Mouse (Mus musculus): ENCODE results near the gene Camta1.

Gene Camta1

GRCm38 (mm10) chr4:151237501-151237900, 624.2 kb downstream of the Camta1 start:
- no peak for DNase-seq

DNA sequence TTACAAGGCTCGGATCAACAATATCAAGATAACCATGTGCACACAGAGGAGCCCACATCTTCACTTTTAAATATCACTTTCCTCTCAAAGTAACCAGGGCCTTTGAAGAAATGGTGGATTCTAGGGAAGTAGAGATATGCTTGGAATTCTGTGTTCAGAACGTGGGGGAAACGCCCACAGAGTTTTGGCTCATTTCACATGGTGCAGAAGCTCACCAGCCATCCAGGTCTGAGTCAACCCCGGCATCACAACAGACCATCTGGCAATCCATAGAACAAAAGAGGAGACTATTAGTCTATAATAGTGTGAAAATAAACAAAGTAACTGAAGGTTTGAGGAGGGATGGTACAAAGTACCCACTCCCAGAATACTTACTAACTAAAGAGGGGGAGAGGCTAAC, 626.7 kb downstream of the Camta1 start:
- DNase-seq: no peak

GRCm38 (mm10) chr4:151232028-151232427, 629.6 kb downstream of the Camta1 start:
- DNase-seq: no peak

GRCm38 (mm10) chr4:151229073-151229472, 632.6 kb downstream of the Camta1 start:
- DNase-seq: no peak

- DNase-seq: no peak
Measured at GRCm38 (mm10) chr4:151226496-151226895, 635.2 kb downstream of the Camta1 start.

DNA sequence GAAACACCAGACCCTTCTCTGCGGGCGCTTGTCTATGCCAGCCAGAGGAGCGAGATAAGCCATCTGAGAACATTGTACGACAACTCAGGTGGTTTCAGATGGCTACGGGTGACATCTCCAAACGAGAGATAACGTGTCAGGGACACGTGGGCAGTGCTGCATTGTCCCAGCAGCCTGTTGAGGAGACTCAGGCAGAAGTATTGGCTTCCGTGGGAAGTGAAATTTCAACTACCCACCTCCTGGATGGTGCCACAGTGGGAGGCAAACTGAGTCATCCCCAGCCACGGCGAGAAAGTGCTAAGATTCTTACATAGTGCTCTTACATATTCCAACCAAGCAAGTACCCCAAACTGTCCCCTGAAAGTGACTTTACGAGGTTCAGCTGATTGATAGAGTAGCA, 637.7 kb downstream of the Camta1 start:
- no peak for DNase-seq

DNA sequence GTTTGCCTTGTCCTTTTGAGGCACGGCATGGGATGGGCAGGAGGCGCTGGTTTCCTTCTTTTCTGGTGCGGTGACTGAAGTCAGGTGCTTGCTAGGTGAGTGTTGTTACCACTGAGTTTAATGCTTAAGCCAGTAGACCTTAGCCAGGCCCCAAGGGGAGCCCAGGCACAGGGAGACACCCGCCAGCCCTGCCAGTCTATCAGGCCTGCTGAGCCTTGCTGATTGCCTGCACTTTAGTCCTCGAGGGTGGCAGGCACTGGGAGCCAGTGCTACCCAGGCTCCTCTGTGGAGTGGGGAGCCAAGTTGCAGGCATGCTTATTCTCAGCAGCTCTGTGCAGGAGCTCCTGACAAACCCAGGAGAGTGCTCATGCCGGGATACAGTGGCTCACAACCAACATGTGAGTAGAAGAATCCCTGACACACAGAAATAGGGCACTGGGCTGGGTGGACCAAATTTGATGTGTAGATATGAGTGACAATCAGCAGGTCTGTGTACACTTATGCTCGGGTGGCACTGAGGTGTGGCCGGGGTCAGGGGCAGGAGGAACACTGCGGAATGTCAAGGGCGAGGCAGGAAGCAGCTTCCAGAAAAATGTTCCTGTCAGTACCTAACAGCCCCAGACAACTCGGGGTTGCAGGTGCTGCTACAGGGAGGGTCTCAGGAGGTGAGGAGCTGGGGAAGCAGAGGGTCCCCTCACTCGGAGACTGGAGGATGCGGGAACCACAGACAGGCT, 638.2 kb downstream of the Camta1 start:
- no peak for DNase-seq

GRCm38 (mm10) chr4:151222635-151223034, 639.0 kb downstream of the Camta1 start:
- DNase-seq: peak; percentile 6

GRCm38 (mm10) chr4:151216553-151217292, 645.0 kb downstream of the Camta1 start:
- peak; percentile 9 for DNase-seq

GRCm38 (mm10) chr4:151215866-151216265, 645.8 kb downstream of the Camta1 start:
- DNase-seq: no peak

DNA sequence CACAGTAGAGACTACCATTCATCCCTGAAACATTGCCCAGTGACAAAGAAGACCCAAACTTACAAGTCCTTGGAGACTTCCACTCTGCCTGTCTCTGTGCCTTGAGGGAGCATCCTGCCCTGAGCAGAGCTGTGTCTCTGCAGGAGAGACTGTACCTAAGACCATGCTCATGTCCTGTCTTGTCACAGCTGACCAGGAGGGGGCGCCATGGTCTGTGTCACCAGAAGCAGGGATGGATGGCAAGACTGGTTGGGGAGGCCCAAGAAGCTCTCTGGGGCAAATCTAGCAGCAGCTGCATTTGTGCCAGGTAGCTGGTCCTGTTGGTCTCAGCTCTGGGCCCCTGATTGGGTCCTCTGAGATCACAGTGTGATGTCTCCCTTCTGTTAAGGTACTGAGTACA, 646.5 kb downstream of the Camta1 start:
- no peak for DNase-seq

DNA sequence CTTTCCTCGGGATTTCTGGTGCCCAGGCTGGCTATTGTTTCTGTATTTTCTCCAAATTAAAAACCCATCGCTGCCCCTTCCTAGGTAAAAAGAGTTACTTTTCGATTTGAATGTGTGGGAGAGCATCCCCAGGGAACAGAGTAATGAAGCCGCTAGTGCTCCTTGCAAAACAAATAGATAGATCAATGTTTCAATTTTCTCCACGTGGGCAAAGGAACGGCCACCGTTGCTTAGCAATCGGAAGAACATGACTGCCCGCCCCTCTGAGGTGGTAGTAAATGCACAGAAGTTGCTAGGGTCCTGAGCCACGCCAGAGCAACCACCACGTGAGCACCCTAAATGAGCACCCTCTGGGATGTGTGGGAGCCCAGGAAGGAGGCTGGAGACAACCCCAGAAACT, 648.2 kb downstream of the Camta1 start:
- DNase-seq: no peak

GRCm38 (mm10) chr4:151211992-151212391, 649.7 kb downstream of the Camta1 start:
- no peak for DNase-seq

GRCm38 (mm10) chr4:151207566-151207965, 654.1 kb downstream of the Camta1 start:
- DNase-seq: no peak

DNA sequence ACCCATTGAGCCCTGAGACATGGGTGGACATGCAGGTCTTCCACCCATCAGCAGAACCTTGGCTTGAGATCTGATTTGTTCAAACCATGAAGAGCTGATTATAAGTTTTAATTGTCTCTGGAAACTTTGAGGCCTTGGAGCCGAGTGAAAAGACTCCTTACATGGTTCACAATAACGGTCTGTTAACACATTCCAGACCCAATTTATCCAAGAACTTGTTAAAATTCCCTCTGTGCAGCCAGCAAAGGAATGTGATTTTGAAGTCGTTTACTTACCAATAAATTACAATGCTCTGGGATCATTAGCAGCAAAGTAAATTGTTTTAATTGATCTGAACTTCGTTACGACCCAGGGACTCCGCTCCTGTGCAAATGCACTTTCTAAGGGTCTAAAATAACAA, 658.8 kb downstream of the Camta1 start:
- DNase-seq: no peak

GRCm38 (mm10) chr4:151200316-151200715, 661.4 kb downstream of the Camta1 start:
- DNase-seq: no peak

- no peak for DNase-seq
Measured at GRCm38 (mm10) chr4:151195126-151195525, 666.5 kb downstream of the Camta1 start.

DNA sequence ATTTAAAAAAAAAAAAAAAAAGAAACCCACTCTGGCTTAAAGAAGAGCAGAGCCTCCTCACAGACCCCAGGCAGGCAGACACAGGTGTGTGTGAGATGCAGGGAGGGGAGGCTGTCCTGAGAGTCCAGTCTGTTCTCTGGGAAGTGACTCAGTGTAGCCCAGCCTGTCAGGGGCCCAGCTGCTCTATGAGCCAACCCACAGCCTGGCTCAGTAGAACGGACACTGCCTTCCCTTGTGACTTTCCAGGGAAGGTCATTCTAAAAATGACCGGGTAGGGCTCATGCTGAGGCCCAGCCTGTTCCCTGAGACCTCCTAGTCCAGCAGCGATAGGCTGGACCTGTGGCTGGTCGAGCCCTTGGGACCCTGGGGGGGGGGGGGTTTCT, 667.0 kb downstream of the Camta1 start:
- DNase-seq: no peak

DNA sequence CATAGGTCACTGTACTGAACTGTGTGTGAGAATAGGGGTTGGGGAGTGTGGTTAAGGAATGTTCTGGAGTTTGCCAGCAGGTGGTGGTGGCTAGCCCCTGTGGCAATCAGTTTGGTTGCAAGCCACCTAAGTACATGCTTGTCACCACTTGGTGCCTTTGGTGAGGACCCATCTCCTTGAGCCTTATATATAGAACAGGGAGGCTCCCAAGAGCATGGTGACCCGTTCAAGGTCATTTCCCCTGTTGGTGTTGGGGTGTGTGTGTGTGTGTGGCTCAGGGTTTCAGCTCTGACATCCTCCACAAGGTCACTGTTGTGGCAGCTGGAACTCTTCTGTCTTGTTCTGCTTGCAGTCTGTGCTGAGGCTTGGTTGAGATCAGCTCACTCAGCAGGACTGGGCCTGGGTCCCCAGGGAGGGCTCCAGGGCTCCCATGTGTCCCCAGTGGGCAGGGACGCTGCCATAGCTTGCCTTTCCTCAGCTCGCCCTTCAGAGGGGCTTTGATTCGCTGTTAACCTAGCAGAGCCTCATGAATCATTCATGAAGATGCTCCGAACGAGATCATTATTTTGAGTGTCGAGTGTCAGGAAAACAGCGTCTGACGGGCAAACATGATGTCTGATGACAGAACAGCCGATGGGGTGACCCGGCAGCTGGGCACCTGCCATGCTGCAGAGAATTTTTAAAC, 667.5 kb downstream of the Camta1 start:
- DNase-seq: no peak

- DNase-seq: peak; percentile 79
Measured at GRCm38 (mm10) chr4:151186447-151186846, 675.2 kb downstream of the Camta1 start.

DNA sequence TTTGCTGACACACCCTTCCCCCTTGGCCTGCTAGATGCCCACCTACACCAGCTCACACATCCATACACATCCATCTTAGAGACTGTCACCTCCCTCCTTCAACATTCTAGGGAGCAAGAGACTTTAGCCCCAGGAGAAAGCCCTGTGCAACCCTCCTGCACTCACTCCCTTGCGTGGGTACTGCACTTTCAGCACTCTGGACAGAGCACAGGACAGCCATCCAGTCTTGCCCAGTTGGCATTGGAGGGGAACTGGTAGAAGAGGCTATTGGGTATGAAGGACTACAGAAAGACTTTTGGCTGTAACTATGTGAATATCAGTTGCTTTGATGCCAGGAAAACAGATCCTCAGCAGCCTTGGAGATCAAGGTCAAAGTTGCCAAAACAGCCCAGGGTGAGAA, 675.9 kb downstream of the Camta1 start:
- peak; percentile 26 for DNase-seq

GRCm38 (mm10) chr4:151180394-151180902, 681.2 kb downstream of the Camta1 start:
- DNase-seq: peak; percentile 64

DNA sequence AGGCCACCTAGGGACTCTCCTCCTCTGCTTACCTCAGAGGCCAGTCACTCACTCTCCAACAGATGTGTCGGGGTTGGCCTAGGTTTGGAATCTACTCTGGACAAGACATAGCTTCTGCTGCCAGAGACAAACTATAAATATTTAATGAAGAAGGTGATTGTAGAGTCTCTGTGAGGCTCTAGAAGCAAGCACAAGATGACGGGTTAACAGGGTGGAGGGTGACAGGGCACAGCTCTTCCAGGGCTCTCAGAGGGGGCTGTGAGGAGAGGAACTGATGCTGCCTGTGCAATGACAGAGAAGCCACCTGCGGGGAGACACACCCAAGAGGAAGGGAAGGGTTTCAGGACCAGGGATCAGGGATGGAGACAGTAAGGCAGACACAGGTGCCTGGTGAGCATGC, 682.0 kb downstream of the Camta1 start:
- no peak for DNase-seq

GRCm38 (mm10) chr4:151178970-151179378, 682.7 kb downstream of the Camta1 start:
- peak; percentile 63 for DNase-seq

Measured in lung, postnatal 14 days (tissue).